Mouse (Mus musculus): Measurements from ENCODE around the gene Gipc3. TPM values are rescaled to one million over a fixed set of nuclear protein-coding genes. Genes with fewer than 3 reads are reported as not detected.
A peak's percentile ranks its signal among the peaks of the same experiment; 100 is the strongest.

The Gipc3 gene
- total and polyA plus RNA-seq, 3 experiments = 0.08 to 0.09 TPM; not detected in 1

DNA sequence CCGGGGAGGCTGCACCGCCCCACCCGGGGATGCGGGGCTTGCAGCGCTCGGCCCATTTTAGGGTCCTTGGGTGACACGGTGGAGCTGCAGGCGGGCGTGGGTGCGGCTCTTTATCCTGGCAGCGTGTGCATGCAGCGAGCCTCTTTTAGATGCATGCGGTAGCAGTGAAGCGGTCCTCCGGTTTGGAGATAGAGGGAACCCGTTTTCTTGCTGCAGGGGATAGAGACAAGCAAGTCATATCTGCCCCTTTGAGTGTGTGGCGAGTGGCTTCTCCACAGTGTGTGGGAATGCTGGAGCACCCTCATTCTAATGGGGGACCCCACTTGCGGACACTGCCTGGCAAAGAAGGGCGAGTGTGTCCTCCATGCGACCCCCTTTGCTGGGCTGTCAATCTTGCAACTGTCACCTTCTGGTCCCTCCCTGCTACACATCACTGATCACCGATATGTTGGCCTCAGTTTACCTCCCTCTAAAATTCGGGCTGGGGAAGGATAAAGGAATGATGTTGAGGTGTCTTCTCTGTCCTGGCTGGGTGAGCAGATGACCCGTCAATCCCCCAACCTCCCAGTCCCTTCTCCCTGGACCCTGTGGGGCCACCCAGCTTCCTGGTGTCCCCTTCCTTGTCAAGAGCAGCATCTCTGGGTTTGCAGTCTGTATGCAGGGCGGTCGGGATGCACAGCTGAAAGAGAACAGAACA, 49.6 kb downstream of the Gipc3 start:
- in situ Hi-C loops (cut with MboI; ENCODE audit: low pct_ligation_motif_present, low pct_unique_long_range_greater_than_20kb, low sequenced_read_pairs) = loop anchor here (5.0 kb wide), 1 partner anchor 49 kb away; the partner anchor contains the start of gene Gipc3
- H3K27ac ChIP-seq (ENCODE audit: insufficient read depth, low read depth) = no peak overlapping the region
- dilution Hi-C loops (cut with MboI; ENCODE audit: extremely low pct_ligation_motif_present, extremely low pct_unique_long_range_greater_than_20kb, low sequenced_read_pairs) = no loop called here
- H3K36me3 ChIP-seq (replicated peaks in 1 of 2; ENCODE audit: control insufficient read depth in 1 of 2, insufficient read depth in 1 of 2, low read length in 1 of 2) = peaks cover 0 to 21% of the 10 kb centered on the region in 2 experiments
- H3K4me1 ChIP-seq (ENCODE audit: control insufficient read depth in 1 of 2, insufficient read depth in 2 of 2) = peaks cover 32 to 80% of the 10 kb centered on the region in 2 experiments
- no peaks in the 10 kb centered on the region for H3K27me3 ChIP-seq (replicated peaks)
- H3K79me2 ChIP-seq (replicated peaks; ENCODE audit: control insufficient read depth, extremely low read depth, insufficient read depth, poor library complexity, severe bottlenecking) = peaks cover 46% of the 10 kb centered on the region
- no peaks in the 10 kb centered on the region for H3K9me3 ChIP-seq (replicated peaks; ENCODE audit: low read length)
- TF ChIP-seq CHD1 (IDR thresholded peaks at IDR 0.05; ENCODE audit: low read depth, low read length) (0 out of 2 replicates have a peak, but pooled peaks have one; percentile 4), SMC3 (IDR thresholded peaks at IDR 0.05; ENCODE audit: low read depth, low read length) (no peak), HCFC1 (IDR thresholded peaks at IDR 0.05; ENCODE audit: low read depth, low read length) (no peak)
- H3K9ac ChIP-seq (ENCODE audit: insufficient read depth, low read depth) = peak overlapping the region; percentile 62
- peak overlapping the region; percentile 59 for H3K4me2 ChIP-seq (ENCODE audit: insufficient read depth, low read depth, poor library complexity, severe bottlenecking)
- H3K4me3 ChIP-seq (replicated peaks in 1 of 3; ENCODE audit: low read depth in 2 of 3, low read length in 2 of 3, poor library complexity in 1 of 3) = peak overlapping the region; percentile 82 to 89 (median 85)
- no peak for DNase-seq (ENCODE audit: extremely low read depth)

DNA sequence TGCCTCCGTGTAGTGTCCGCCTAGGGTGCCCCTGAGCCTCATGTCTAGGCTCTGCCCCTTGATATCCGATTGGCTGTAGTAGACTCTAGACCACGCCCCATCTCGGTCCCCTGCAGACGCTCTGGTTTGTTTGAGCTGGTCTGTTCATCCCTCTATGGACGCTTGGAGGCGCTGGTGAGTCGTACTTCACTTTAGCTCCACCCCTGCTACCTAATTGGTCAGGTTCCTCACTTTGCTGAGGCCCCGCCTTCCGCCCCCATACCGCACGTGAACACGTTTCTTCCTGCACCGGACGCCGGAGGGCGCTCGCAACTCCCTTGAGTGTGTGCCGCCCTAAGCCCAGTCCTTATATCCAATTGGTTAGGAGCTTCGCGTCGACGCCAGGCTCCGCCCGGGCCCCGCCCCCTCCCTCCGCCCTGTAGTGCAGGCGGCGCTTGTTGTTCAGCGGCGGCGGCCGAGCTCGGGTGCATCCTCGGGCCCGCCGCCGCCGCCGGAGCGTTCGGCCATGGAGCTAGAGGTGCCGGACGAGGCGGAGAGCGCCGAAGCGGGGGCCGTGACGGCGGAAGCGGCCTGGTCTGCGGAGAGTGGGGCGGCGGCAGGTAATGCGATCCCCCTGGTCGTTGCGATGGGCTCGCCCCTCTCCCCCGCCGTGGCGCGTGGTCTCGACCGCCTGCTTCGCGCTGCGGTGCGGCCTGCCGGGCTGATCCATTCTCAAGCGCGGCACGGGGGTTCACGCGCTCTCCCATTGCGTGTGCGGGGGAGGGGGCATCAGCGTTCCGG, 50.3 kb downstream of the Gipc3 start, which contains the start of gene Pip5k1c:
TSS of gene Pip5k1c (plus strand) at position 410 of the 780 bp plus-strand sequence.
- Histone ChIP-seq H3K4me2 (ENCODE audit: insufficient read depth, low read depth, poor library complexity, severe bottlenecking) (peak within 1 kb of the TSS; percentile 59), H3K27ac (ENCODE audit: insufficient read depth, low read depth) (peak within 1 kb of the TSS; percentile 55), H3K4me3 (replicated peaks in 1 of 3; ENCODE audit: low read depth in 2 of 3, low read length in 2 of 3, poor library complexity in 1 of 3) (peak within 1 kb of the TSS; percentile 82 to 89 (median 85)), H3K27me3 (replicated peaks) (no peaks in the 10 kb centered on the region), H3K79me2 (replicated peaks; ENCODE audit: control insufficient read depth, extremely low read depth, insufficient read depth, poor library complexity, severe bottlenecking) (peaks cover 43% of the 10 kb centered on the region), H3K9me3 (replicated peaks; ENCODE audit: low read length) (no peaks in the 10 kb centered on the region), H3K36me3 (replicated peaks in 1 of 2; ENCODE audit: control insufficient read depth in 1 of 2, insufficient read depth in 1 of 2, low read length in 1 of 2) (peaks cover 0 to 21% of the 10 kb centered on the region in 2 experiments), H3K9ac (ENCODE audit: insufficient read depth, low read depth) (peak within 1 kb of the TSS; percentile 62), H3K4me1 (ENCODE audit: control insufficient read depth in 1 of 2, insufficient read depth in 2 of 2) (peaks cover 25 to 73% of the 10 kb centered on the region in 2 experiments)
- DNase-seq (ENCODE audit: extremely low read depth) = peak; percentile 100
- dilution Hi-C loops (cut with MboI; ENCODE audit: extremely low pct_ligation_motif_present, extremely low pct_unique_long_range_greater_than_20kb, low sequenced_read_pairs) (no loop called here), in situ Hi-C loops (cut with MboI; ENCODE audit: low pct_ligation_motif_present, low pct_unique_long_range_greater_than_20kb, low sequenced_read_pairs) (loop anchor here (5.0 kb wide), 1 partner anchor 50 kb away; the partner anchor contains the start of gene Gipc3)
- TF ChIP-seq MAZ (IDR thresholded peaks at IDR 0.05; ENCODE audit: low read depth, low read length) (peak; percentile 90), NRF1 (IDR thresholded peaks at IDR 0.05; ENCODE audit: low read depth, low read length) (no peak), USF2 (conservative IDR thresholded peaks at IDR 0.05; ENCODE audit: low read depth, low read length) (peak; percentile 37; the same call in 1 of the 2 replicates), EP300 (IDR thresholded peaks at IDR 0.05; ENCODE audit: low read length) (no peak), USF1 (IDR thresholded peaks at IDR 0.05; ENCODE audit: low read depth, low read length) (peak; percentile 64), MAFK (IDR thresholded peaks at IDR 0.05; ENCODE audit: insufficient replicate concordance, low read length) (no peak), JUND (conservative IDR thresholded peaks at IDR 0.05; ENCODE audit: low read depth, low read length) (no peak), E2F4 (IDR thresholded peaks at IDR 0.05; ENCODE audit: insufficient replicate concordance, low read depth, low read length) (no peak), SIN3A (IDR thresholded peaks at IDR 0.05; ENCODE audit: low read length) (peak; percentile 71), TBP (conservative IDR thresholded peaks at IDR 0.05; ENCODE audit: low read depth, low read length) (peak; percentile 59; the same call in 1 of the 2 replicates), PAX5 (IDR thresholded peaks at IDR 0.05; ENCODE audit: low read length) (no peak), IRF4 (IDR thresholded peaks at IDR 0.05; ENCODE audit: low read depth, low read length) (peak; percentile 56), HCFC1 (IDR thresholded peaks at IDR 0.05; ENCODE audit: low read depth, low read length) (peak; percentile 58), CTCF (conservative IDR thresholded peaks at IDR 0.05 in 1 of 2, IDR thresholded peaks at IDR 0.05 in 1 of 2; ENCODE audit: low read depth in 2 of 2, low read length in 2 of 2) (peak; percentile 65 to 97), TCF12 (IDR thresholded peaks at IDR 0.05; ENCODE audit: low read depth, low read length) (peak; percentile 73), JUN (IDR thresholded peaks at IDR 0.05; ENCODE audit: insufficient read depth, low read depth, low read length) (no peak), BHLHE40 (IDR thresholded peaks at IDR 0.05; ENCODE audit: low read depth, low read length) (peak; percentile 100), UBTF (IDR thresholded peaks at IDR 0.05; ENCODE audit: low read depth, low read length) (0 out of 2 replicates have a peak, but pooled peaks have one; percentile 73), MXI1 (IDR thresholded peaks at IDR 0.05; ENCODE audit: low read depth, low read length) (peak; percentile 75), MEF2A (IDR thresholded peaks at IDR 0.05; ENCODE audit: borderline replicate concordance, low read depth, low read length) (peak; percentile 75), CHD1 (IDR thresholded peaks at IDR 0.05; ENCODE audit: low read depth, low read length) (peak; percentile 99), KAT2A (IDR thresholded peaks at IDR 0.05; ENCODE audit: insufficient replicate concordance, low read length) (0 out of 2 replicates have a peak, but pooled peaks have one; percentile 33), ZMIZ1 (IDR thresholded peaks at IDR 0.05; ENCODE audit: low read depth, low read length) (no peak), ZC3H11A (IDR thresholded peaks at IDR 0.05; ENCODE audit: low read depth, low read length) (no peak), CHD2 (IDR thresholded peaks at IDR 0.05; ENCODE audit: low read length) (peak; percentile 54; the same call in 1 of the 2 replicates), RCOR1 (conservative IDR thresholded peaks at IDR 0.05; ENCODE audit: low read depth, low read length) (peak; percentile 66), ZKSCAN1 (IDR thresholded peaks at IDR 0.05; ENCODE audit: borderline replicate concordance, low read depth, low read length) (no peak)
